Mouse (Mus musculus) layer of hippocampus, adult 9-10 months (tissue): Measurements from ENCODE around the gene Slc9a7.

Experiments
- DNase-seq: peaks from one replicate; pipeline ENCODE4 v3.0.0; 2022; ENCODE audit warnings: low spot score

Gene Slc9a7

GRCm38 (mm10) chrX:20291282-20292039, at the start of gene Slc9a7:
Slc9a7 (minus strand) TSS chrX:20291807.
- peak; percentile 10 for DNase-seq

- DNase-seq, result peak; percentile 42
These were observed 44.1 kb upstream of the Slc9a7 start for GRCm38 (mm10) chrX:20335722-20336121.

GRCm38 (mm10) chrX:20332756-20333155, 41.1 kb upstream of the Slc9a7 start:
- no peak for DNase-seq

GRCm38 (mm10) chrX:20307215-20307614, 15.6 kb upstream of the Slc9a7 start:
- no peak for DNase-seq

GRCm38 (mm10) chrX:20305941-20306340, 14.3 kb upstream of the Slc9a7 start:
- DNase-seq, result no peak

GRCm38 (mm10) chrX:20303280-20303679, 11.7 kb upstream of the Slc9a7 start:
- DNase-seq, result no peak

GRCm38 (mm10) chrX:20292040-20292417, 422 bp upstream of the Slc9a7 start:
- no peak for DNase-seq

- DNase-seq, result no peak
These were observed 892 bp downstream of the Slc9a7 start for GRCm38 (mm10) chrX:20290715-20291114.

GRCm38 (mm10) chrX:20288674-20289073, 2.9 kb downstream of the Slc9a7 start:
- DNase-seq, result no peak

- no peak for DNase-seq
These were observed 5.4 kb downstream of the Slc9a7 start for GRCm38 (mm10) chrX:20286254-20286653.

GRCm38 (mm10) chrX:20279424-20279823, 12.2 kb downstream of the Slc9a7 start:
- DNase-seq, result no peak

GRCm38 (mm10) chrX:20273854-20274253, 17.8 kb downstream of the Slc9a7 start:
- no peak for DNase-seq

GRCm38 (mm10) chrX:20271980-20272379, 19.6 kb downstream of the Slc9a7 start:
- DNase-seq, result no peak

- no peak for DNase-seq
These were observed 21.6 kb downstream of the Slc9a7 start for GRCm38 (mm10) chrX:20269980-20270379.

GRCm38 (mm10) chrX:20264370-20264769, 27.2 kb downstream of the Slc9a7 start:
- no peak for DNase-seq

- no peak for DNase-seq
These were observed 63.5 kb downstream of the Slc9a7 start for GRCm38 (mm10) chrX:20228102-20228501.

GRCm38 (mm10) chrX:20221486-20221885, 70.1 kb downstream of the Slc9a7 start:
- no peak for DNase-seq

- no peak for DNase-seq
These were observed 106.0 kb downstream of the Slc9a7 start for GRCm38 (mm10) chrX:20185616-20186015.

- DNase-seq, result no peak
These were observed 114.8 kb downstream of the Slc9a7 start for GRCm38 (mm10) chrX:20176792-20177191.

- DNase-seq, result no peak
These were observed 123.2 kb downstream of the Slc9a7 start for GRCm38 (mm10) chrX:20168430-20168829.

- no peak for DNase-seq
These were observed 126.6 kb downstream of the Slc9a7 start for GRCm38 (mm10) chrX:20164984-20165383.

- DNase-seq, result no peak
These were observed 129.3 kb downstream of the Slc9a7 start for GRCm38 (mm10) chrX:20162322-20162711.

GRCm38 (mm10) chrX:20161687-20162321, 129.8 kb downstream of the Slc9a7 start:
- no peak for DNase-seq

- DNase-seq, result no peak
These were observed 131.3 kb downstream of the Slc9a7 start for GRCm38 (mm10) chrX:20160301-20160700.
